Mouse (Mus musculus) gastrocnemius, adult 2 months (tissue): ENCODE data around the gene Gm7879. TPM values are rescaled to one million over a fixed set of nuclear protein-coding genes. Genes with fewer than 3 reads are reported as not detected.
A peak's percentile ranks its signal among the peaks of the same experiment; 100 is the strongest.

Experiments
- DNase-seq: peaks from one replicate; pipeline ENCODE4 v3.0.0; 2022
- H3K27ac ChIP-seq: fragments of 200-600 bp; 2 replicates; pipeline ENCODE4 v1.8.1; 2022; ENCODE audit warnings: mild to moderate bottlenecking
- H3K4me3 ChIP-seq: fragments of 200-600 bp; 2 replicates; pipeline ENCODE4 v1.8.1; 2022; ENCODE audit warnings: mild to moderate bottlenecking, moderate library complexity
- CTCF ChIP-seq: fragments of 200-600 bp; IDR thresholded peaks from 2 replicates; pipeline ENCODE4 v1.8.1; 2022; ENCODE audit warnings: antibody characterized with exemption, mild to moderate bottlenecking, moderate library complexity
- intact Hi-C: fragments of 180-260 bp; cut with DNase I; formaldehyde crosslinking; loops from one replicate; pipeline ENCODE4 v1.15.1; 2025
- total RNA-seq, 2 experiments: library from RNA; stranded (reverse); gene quantifications; 2 replicates each; pipeline ENCODE4 v1.2.3; 2021

Gene Gm7879
- total RNA-seq, 2 experiments from 2014 or later, result 5.4 to 5.8 TPM

DNA sequence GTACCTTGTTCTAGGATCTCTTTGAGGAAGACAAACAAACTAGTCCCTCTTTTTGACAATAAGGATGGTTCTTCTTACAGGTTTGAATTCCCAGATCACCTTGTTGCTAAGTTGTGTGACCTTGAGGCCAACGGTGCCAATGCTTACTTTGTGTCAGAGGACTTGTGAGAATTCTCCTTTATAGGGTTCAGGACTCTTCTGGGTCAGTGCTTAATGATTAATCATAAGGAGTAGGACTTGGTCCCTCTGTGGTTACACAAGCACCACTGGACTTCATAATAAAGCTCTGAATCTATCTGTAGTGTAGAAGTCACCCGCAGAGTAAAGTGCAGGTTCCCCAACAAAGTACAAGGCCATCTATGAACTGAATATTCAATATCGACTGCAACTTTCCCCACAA, 8.3 kb upstream of the Gm7879 start:
- no peak overlapping the region for H3K4me3 ChIP-seq
- DNase-seq, result no peak
- intact Hi-C loops, result no loop called here
- TF ChIP-seq CTCF, result no peak
- no peak overlapping the region for H3K27ac ChIP-seq

DNA sequence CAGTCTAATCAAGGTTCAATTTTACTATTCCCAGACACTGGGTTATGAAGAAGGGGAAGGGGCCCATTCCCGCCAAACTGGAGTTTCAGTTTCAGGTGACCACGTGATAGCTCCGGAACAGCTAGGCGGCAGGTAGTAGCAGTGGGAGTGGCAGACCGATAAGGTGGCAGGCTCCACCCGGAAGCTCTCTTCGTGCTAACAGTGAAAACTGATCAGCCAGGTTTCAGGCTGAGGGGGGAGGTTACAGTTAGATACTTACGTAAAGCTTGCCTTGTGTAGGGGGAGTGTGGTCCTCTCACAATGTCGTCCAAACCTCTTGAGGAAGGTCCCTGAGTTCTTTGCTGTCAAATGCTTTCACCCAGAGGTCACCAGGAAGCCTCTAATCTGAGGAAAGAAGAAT, 3.7 kb upstream of the Gm7879 start:
- Histone ChIP-seq H3K27ac (no peak overlapping the region), H3K4me3 (no peak overlapping the region)
- no peak for DNase-seq
- intact Hi-C loops, result no loop called here
- no peak for TF ChIP-seq CTCF

DNA sequence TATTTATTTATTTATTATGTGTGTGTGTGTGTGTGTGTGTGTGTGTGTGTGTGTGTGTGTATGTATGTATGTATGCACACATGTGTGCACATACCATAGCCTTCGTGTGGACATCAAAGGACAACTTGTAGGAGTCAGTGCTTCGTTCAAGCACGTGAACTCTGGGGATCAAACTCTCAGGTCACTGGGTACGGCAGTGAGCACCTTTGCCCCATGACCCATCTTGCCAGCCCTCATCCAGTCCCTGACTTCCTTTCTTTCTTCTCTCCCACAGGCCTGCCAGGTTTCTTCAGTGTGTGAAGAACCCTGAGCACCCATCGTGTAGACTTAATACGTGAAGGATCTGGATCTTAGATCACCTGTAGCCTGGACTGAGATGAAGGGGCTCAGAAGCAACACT, 2.9 kb upstream of the Gm7879 start:
- no peak for TF ChIP-seq CTCF
- Histone ChIP-seq H3K27ac (no peak overlapping the region), H3K4me3 (no peak overlapping the region)
- intact Hi-C loops, result no loop called here
- no peak for DNase-seq

DNA sequence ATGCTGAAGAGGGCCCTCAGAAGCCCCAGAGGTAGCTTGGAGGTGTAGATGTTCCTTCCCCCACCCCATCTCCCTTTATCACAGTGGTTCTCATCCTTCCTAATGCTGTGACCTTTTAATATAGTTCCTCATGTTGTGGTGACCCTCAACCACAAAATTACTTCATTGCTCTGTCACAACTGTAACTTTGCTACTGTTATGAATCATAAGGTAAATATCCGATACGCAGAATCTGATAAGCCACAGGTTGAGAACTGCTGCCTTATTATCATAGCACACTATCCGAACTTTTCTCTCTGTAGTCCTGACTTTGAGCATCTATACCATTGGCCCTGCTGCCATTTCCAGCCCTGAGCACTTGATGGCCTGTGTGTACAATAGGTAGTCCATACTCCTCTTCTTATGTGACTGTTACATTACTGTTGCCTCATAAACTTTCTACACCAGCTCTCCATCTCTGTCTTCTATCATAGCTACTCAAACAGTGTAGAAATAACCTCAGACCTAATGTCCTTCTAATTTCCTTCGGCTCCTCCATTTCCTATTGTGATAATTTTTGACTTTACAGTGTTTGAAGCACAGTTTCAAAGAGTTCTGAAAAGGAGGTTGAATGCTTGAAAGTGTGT, 2.4 kb downstream of the Gm7879 start:
- Histone ChIP-seq H3K4me3 (no peak overlapping the region), H3K27ac (no peak overlapping the region)
- no peak for DNase-seq
- TF ChIP-seq CTCF, result no peak
- intact Hi-C loops, result no loop called here

DNA sequence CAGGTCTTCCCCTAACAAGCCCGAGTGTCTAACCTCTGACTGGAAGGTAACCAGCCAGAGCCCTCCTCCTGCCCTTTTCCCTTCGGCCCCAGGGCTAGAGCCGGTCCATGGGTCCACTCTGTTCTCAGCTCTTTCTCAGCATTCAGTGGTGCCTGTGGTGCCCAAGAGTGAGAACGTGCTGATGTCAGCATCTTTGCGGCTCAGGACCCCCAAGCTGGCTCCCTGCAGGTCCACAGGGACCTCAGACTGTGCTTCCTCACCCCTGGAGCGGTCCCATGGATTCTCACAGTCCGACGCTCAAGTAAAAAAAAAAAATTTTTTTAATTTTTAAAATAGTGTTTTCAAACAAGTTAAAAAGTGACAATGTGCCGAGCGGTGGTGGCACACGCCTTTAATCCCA, 8.9 kb downstream of the Gm7879 start:
- Histone ChIP-seq H3K4me3 (no peak overlapping the region), H3K27ac (no peak overlapping the region)
- intact Hi-C loops, result loop anchor here (5.0 kb wide), 1 partner anchor 65 kb away; no protein-coding TSS in a partner anchor
- no peak for TF ChIP-seq CTCF
- DNase-seq, result no peak

DNA sequence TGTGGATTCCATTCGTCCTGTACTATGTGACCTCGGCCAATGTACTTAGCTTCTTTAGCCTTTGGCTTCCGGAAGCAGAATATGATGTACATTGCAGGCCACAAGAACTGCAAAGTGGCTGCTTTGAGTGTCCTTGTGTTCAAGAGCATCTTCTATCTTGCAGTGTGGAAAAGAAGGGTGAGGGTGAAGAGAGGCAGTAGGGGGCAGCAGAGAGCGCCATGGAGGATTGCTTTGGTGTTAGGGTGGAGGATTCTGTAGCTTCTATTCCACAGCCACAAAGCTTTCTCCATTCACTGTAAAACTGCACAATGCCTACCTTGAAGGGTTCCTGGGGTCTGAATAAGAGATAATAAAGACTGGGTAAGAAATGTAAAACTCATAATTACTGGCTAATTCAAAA, 11.0 kb downstream of the Gm7879 start:
- DNase-seq, result peak; percentile 57
- no peak overlapping the region for H3K4me3 ChIP-seq
- H3K27ac ChIP-seq, result no peak overlapping the region
- intact Hi-C loops, result loop anchor here (5.0 kb wide), 1 partner anchor 63 kb away; no protein-coding TSS in a partner anchor
- peak; percentile 74 for TF ChIP-seq CTCF

DNA sequence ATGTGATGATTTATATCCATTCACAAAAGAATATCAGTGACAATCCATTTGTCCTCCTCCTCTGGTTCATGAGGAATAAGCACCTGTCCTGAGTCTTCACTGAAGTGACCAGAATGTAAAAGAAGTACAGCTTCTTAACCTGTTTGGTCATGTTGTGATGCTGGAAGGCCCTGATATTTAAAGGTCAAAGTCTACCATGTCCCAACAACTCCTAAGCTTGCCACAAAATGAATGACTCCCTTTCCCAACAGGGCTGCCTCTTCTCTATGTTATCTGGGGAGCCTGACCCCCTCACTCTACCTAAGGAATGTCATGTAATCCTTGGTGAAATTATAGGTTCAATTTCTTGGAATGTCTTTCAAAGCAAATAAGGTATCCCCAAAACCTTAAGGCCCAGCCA, 14.8 kb downstream of the Gm7879 start:
- intact Hi-C loops, result no loop called here
- H3K4me3 ChIP-seq, result no peak overlapping the region
- H3K27ac ChIP-seq, result no peak overlapping the region
- DNase-seq, result no peak
- no peak for TF ChIP-seq CTCF

DNA sequence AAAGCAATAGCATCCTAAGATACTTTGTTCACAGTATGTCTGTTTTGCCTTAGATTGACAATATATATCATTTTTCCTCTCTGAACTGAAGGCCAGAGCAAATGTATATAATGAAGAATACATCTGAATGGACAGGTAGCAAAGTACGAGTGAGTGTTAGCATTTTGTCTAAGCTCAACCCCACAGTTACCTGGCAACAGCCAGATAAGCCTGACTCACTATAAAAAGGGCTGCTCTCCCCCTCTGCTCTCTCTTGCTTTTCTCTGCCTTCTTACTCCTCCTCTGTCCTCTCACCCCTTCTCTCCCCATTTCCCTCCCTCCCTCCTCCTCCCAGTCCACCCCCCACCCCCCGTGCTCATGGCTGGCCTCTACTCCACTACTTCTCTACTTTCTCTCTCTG, 20.3 kb downstream of the Gm7879 start:
- no peak for TF ChIP-seq CTCF
- no peak overlapping the region for H3K4me3 ChIP-seq
- DNase-seq, result no peak
- no peak overlapping the region for H3K27ac ChIP-seq
- intact Hi-C loops, result no loop called here

DNA sequence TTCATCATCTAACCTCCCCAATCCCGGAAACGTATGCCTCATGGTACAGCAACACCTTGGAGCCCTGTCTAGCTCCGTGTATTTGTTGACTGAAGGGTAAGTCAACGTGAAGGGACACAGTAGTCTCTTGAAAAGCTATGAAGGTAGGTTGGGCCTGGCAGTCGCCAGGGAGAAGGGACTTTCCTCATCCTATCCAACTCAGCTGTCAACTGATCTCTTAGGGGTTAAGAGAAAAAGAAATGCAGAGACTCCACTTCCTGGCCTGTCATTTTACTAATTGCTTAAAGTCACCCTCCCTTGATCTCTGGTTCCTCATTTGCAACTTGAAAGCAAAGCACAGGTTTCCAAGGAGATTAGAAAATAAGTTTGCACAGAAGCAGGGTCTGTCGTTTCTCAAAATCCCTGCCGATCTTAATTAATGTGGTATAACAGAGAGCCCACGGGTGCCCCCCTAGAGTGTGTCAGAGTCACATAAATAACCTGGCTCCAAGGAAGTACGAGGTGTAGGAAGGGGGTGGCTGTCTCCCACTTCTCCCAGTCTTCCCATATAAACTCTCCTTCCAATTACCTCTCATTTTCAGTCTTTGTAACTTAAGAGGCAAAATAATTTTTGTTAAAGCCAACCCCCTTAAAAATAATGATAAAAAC, 34.5 kb downstream of the Gm7879 start:
- no peak for DNase-seq
- intact Hi-C loops, result no loop called here
- Histone ChIP-seq H3K4me3 (peak overlapping the region; percentile 63; the same call in 1 of the 2 replicates), H3K27ac (no peak overlapping the region)
- TF ChIP-seq CTCF, result no peak

DNA sequence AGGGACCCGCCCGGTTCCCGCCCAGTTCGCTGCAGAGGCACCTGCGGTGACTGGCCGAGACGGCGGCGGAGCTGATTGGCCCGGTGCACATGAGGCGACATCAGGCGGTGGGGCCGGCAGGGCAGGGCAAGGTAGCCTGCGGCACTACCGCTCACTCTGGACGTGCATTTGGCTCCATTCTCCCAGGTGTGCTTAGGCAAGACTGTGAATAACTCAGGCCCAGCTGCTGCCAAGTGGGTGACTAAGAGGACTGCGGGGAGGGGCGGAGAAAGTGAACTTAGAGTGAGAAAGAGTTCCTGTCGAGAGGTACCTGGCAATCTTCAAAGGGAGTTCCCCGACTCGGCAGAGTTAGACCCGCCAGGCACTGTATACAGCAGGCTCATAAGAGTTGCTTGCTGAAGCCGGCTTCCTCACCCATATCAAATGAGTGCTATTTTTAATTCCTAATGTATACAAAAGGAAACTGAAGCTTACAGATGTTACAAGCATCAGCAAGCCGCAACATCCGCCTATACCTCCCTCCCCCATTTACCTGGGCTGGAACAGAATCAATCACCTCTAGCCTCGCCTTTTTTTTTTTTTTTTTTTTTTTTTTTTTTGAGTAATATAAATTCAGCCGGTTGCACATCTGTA, 35.3 kb downstream of the Gm7879 start:
- intact Hi-C loops, result no loop called here
- H3K27ac ChIP-seq, result no peak overlapping the region
- peak overlapping the region; percentile 63 for H3K4me3 ChIP-seq
- DNase-seq, result peak; percentile 48
- TF ChIP-seq CTCF, result no peak

DNA sequence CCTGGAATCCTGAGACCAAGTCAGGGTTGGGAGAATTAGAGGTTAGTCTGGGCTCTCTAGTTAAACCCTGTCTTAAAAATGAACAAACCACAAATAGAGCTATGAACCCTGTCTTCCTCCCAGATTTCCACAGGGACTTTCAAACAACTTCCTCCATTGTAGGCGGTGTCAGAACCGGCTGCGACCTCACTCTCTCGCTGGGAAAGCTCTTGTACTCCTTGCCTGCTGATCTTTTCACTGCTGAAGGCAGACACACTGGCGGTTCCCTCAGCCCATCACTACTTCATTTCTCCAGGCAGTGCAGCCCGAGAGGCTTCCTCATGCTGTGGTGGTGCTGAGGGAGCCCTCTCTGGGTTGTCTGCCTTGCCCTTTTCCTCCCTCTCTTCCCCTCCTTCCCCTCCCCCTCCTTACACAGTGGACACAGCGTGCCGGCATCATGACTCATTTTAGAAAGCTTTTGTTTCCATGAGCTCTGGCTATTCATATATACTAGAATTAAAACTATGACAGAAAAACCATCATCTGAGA, 35.9 kb downstream of the Gm7879 start:
- peak overlapping the region; percentile 63 for H3K4me3 ChIP-seq
- no peak for TF ChIP-seq CTCF
- no peak for DNase-seq
- H3K27ac ChIP-seq, result peak overlapping the region; percentile 61; the same call in 1 of the 2 replicates
- intact Hi-C loops, result no loop called here

DNA sequence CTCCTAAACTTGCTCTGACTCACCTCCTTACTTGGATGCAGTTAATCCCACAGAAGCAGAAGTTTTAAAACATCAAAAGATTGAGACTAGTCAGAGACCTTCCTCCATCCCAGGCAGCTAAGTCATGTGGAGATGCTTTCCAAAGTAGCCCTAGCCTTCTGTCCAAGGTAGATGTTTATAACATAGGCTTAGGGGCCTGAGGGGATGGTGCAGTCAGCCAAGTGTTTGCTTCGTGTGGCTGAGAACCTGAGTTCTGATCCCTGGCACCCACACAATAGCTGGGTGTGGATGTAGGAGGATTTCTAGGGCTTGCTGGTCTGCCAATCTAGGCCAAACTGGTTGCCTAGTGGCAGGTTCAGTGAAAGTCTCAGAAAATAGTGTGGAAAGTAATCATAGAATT, 40.3 kb downstream of the Gm7879 start:
- H3K4me3 ChIP-seq, result no peak overlapping the region
- no peak for DNase-seq
- TF ChIP-seq CTCF, result no peak
- intact Hi-C loops, result no loop called here
- no peak overlapping the region for H3K27ac ChIP-seq

DNA sequence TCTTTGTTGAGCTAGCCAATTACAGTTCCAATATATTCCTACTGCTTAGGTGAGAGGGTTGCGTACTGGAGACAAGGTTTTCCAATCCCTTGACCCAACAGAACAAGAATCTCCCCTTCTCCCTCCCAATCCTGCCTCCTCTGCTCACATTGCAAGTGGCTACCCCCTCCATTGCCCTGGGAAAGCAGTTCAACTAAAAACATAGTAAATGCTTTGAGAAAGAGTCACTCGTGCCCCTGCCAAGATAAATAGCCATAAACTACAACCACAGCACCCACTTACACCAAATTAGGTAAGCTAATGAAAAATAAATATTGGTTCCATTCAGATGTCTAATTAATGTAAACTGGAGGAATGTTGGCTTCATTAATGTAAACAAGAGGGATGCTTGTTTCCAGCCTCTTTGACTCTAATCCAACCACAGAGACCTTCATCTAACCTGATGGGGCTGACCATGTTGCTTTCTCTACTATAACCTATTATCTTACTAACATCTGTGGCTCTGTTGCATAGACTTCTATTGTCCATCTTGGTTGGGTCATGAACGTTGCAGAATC, 47.0 kb downstream of the Gm7879 start:
- TF ChIP-seq CTCF, result no peak
- Histone ChIP-seq H3K27ac (no peak overlapping the region), H3K4me3 (no peak overlapping the region)
- no peak for DNase-seq
- intact Hi-C loops, result no loop called here
